Mouse (Mus musculus) stomach, postnatal 0 days (tissue): ENCODE data around the gene Ifrd2.

Source experiments
- CTCF ChIP-seq: IDR thresholded peaks from 2 replicates; pipeline ENCODE4 v1.5.1; 2016; ENCODE audit warnings: antibody characterized with exemption, low read depth, mild to moderate bottlenecking, moderate library complexity
- EP300 ChIP-seq: optimal IDR thresholded peaks from 2 replicates; pipeline ENCODE3; 2016; ENCODE audit warnings: antibody characterized with exemption

DNA sequence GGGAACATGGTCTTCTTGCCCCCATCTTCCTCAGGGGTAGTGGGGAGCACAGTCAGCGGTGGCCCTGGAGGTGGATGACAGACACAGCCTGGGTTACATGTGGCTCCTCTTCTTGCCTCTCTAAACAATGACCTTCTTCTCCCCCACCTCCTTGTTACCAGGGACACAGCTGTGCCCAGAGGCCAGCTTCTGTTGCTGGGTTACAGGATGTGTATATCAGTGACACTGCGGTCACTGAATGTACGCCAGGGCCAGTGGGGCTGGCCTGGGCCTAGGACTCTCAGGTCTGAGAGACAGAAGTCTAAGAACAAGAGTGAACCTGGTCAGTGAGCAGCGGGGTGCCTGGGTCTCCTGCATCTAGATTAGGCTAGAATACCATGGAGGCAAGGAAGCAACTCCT lies 27.6 kb downstream of the Ifrd2 start:
- TF ChIP-seq CTCF (no peak), EP300 (no peak)
